Mouse (Mus musculus) layer of hippocampus, adult 18-20 months (tissue): ENCODE measurements around the gene Fbxw17. TPM values are rescaled to one million over a fixed set of nuclear protein-coding genes. Genes with fewer than 3 reads are reported as not detected.
"Not testable (repeated sequence)": the region's sequence is repeated elsewhere in the genome, so short reads cannot be mapped to it uniquely, and the experiment has no call there.

Source experiments
- DNase-seq, 2 experiments: peaks; one replicate each; pipeline ENCODE4 v3.0.0; 2022; ENCODE audit warnings: low spot score in 2 of 2
- long read RNA-seq: library from polyadenylated mRNA; stranded (forward); transcript quantifications from one replicate; pipeline ENCODE4 v2.0.0, GENCODE M21; 2021
- total RNA-seq, 2 experiments: library from RNA; stranded (reverse); gene quantifications; 2 replicates each; pipeline ENCODE4 v1.2.3; 2021

Fbxw17 gene
- 10 to 100 TPM; 12.8 to 14.6 TPM for total RNA-seq
- long read RNA-seq, partial matches to known transcripts: 0 of 6 reads
- long read RNA-seq, other reads (novel, unspliced or antisense): 4 of 6 reads

- DNase-seq: peak; percentile 66 to 82
These were observed at the start of gene Fbxw17 for GRCm38 (mm10) chr13:50417389-50418183. Gene Fbxw17, plus strand, starts transcription at chr13:50417864.

- DNase-seq: not testable (repeated sequence)
These were observed 44.5 kb upstream of the Fbxw17 start for GRCm38 (mm10) chr13:50372934-50373705.

- DNase-seq: not testable (repeated sequence)
These were observed 28.5 kb upstream of the Fbxw17 start for GRCm38 (mm10) chr13:50389146-50389545.

GRCm38 (mm10) chr13:50418421-50418820, 757 bp downstream of the Fbxw17 start:
- DNase-seq: no peak

- DNase-seq: no peak
These were observed 6.1 kb downstream of the Fbxw17 start for GRCm38 (mm10) chr13:50423625-50424209.

- no peak for DNase-seq
These were observed 6.9 kb downstream of the Fbxw17 start for GRCm38 (mm10) chr13:50424517-50424916.

- no peak for DNase-seq
These were observed 9.0 kb downstream of the Fbxw17 start for GRCm38 (mm10) chr13:50426686-50427085.

GRCm38 (mm10) chr13:50443812-50444211, 26.1 kb downstream of the Fbxw17 start, which contains the start of gene Gm47429:
Gene Gm47429, minus strand, starts transcription at chr13:50443912.
- DNase-seq: no peak

- DNase-seq: no peak
These were observed 27.6 kb downstream of the Fbxw17 start for GRCm38 (mm10) chr13:50445261-50445660.

GRCm38 (mm10) chr13:50452266-50452665, 34.6 kb downstream of the Fbxw17 start:
- not testable (repeated sequence) for DNase-seq

- no peak for DNase-seq
These were observed 35.8 kb downstream of the Fbxw17 start for GRCm38 (mm10) chr13:50453426-50453825.

GRCm38 (mm10) chr13:50460433-50460832, 42.8 kb downstream of the Fbxw17 start:
- DNase-seq: not testable (repeated sequence)

- no peak for DNase-seq
These were observed 47.2 kb downstream of the Fbxw17 start for GRCm38 (mm10) chr13:50464621-50465562.

- no peak for DNase-seq
These were observed 49.3 kb downstream of the Fbxw17 start, which contains the start of gene Nutm2 for GRCm38 (mm10) chr13:50467007-50467406. Gene Nutm2, plus strand, starts transcription at chr13:50467307.

Other genes starting within 250 kb of the Fbxw17 start
- gene Gm906, start 167.6 kb upstream of the Fbxw17 start, total RNA-seq: not detected
- gene Gm47429, start 26.0 kb downstream of the Fbxw17 start, total RNA-seq: not detected
- not detected for gene Nutm2, start 49.4 kb downstream of the Fbxw17 start, total RNA-seq
- not detected for gene Gm904, start 225.4 kb downstream of the Fbxw17 start, total RNA-seq